Mouse (Mus musculus): ENCODE data around the gene Zgpat.

DNA sequence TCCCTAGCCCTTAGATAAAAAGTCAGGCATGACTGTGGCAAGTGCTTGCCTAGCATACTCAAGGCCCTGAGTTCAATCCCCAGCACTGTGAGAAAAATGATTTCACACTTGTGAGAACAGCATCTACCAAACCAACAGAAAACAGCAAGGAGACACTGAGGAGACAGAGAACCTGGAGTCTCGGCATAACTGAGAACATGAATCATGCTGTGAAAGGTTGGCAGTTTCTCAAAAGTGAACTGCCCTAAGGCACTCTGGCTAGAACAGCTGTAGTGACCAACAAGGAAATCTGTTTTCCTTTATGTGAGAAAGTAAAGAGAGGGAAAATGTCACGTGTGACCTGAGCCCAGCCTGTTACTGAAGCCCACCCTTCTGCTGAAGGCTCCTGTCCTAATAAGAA is 48.4 kb downstream of the Zgpat start:
- no peak for TF ChIP-seq CTCF (IDR thresholded peaks at IDR 0.05; ENCODE audit: borderline replicate concordance, insufficient read depth, low read depth, low read length)
- no peak for TF ChIP-seq POLR2A (IDR thresholded peaks at IDR 0.05; ENCODE audit: borderline replicate concordance, insufficient read depth, low read length)

Measured in cerebellum, adult 2 months (tissue).